Mouse (Mus musculus): ENCODE measurements around the gene Ccdc7b.
"Not testable (repeated sequence)": the region's sequence is repeated elsewhere in the genome, so short reads cannot be mapped to it uniquely, and the experiment has no call there.

The Ccdc7b gene

DNA sequence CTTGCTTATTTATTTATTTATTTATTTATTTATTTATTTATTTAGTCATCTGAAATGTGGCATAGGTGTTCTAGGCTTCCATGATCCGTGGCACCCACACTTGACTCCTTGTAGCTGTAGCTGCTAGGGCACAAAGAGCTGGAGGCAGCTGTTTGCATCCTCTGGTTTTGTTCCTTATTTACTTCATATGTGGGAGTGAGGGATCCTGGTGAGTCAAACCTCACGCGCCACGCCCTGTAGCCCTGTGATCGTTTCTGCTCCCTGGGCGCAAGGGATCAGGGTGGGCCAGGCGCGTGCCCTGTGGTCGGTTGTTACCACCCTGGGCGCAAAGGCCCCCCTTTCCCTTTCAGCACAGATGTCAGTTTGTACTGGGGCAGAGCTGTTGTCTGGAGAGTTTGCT, at the start of gene Ccdc7b:
Gene Ccdc7b, plus strand, starts transcription at position 301 of the 400 bp plus-strand sequence.
- in situ Hi-C loops (cut with MboI, MseI) = not testable (repeated sequence)

- in situ Hi-C loops (cut with MboI, MseI) = not testable (repeated sequence)
Observed at GRCm38 (mm10) chr8:129065417-129065816, 1.5 kb upstream of the Ccdc7b start, which contains the start of gene Ccdc7a. TSS of gene Ccdc7a (minus strand) at chr8:129065517.

DNA sequence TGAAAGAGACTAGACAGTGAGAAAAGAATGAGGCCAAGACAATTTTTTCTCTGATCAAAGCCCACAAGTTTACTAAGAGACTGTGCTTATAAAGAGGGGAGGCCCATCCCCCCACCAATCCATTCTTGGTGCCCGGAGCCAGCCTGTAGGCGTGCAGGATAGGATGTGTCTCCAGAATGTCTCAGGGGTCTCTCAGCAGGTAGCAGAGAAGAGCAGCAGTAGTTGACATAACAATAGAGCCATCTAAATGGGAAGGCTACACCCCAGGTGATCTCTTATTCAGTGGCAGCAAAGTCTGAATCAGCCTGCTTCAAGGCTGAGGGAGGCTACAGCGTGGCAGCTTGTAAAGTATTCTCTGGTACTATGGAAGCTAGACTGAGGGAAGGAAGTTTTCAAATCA, 48.8 kb downstream of the Ccdc7b start:
- in situ Hi-C loops (cut with MboI, MseI) = not testable (repeated sequence)

GRCm38 (mm10) chr8:129131561-129131960, 64.6 kb downstream of the Ccdc7b start, which contains the start of gene Gm10999:
TSS of gene Gm10999 (minus strand) at chr8:129131661.
- in situ Hi-C loops (cut with MboI, MseI) = no loop called here

DNA sequence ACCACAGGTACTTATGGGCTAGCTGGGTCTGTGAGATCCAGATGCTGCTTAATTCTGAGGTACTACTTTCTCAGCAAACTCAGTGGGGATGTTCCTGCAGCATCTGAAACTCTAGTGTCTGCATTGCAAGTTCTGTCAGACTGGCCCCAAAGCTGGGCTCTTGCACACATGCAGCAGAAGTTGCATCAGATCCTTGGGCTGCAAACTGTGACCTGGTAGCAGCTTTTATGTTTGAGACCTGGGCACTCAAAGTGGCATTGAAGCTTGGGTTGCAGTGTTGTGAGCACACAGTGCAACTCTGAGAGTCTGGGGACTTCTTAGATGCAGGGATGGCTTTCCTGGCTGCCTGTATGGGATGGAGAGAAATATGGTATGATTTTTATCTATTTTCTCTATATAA, 66.5 kb downstream of the Ccdc7b start:
- in situ Hi-C loops (cut with MboI, MseI) = no loop called here
